Mouse (Mus musculus) heart, embryonic 11.5 days (tissue): ENCODE results near the gene Olfr571. TPM values are rescaled to one million over a fixed set of nuclear protein-coding genes. Genes with fewer than 3 reads are reported as not detected.

Experiments
- ATAC-seq: fragments of 200-750 bp; cut with Nextera tagmentation; replicated peaks from 2 replicates; pipeline ENCODE4 v1.8.0; 2017; ENCODE audit warnings: moderate library complexity; ENCODE audit not compliant: insufficient number of reproducible peaks, low FRiP score, low TSS enrichment
- H3K27ac ChIP-seq: fragments of 300-500 bp; sonication (generic); 2 replicates; pipeline ENCODE4 v1.5.1; 2014; ENCODE audit warnings: mild to moderate bottlenecking, low read depth, low read length
- H3K27me3 ChIP-seq: fragments of 300-500 bp; sonication (generic); 2 replicates; pipeline ENCODE4 v1.6.1; 2014; ENCODE audit warnings: mild to moderate bottlenecking, low read length, mixed read lengths; ENCODE audit not compliant: control insufficient read depth, insufficient read depth
- H3K36me3 ChIP-seq: fragments of 300-500 bp; sonication (generic); 2 replicates; pipeline ENCODE4 v1.6.1; 2014; ENCODE audit warnings: mild to moderate bottlenecking, low read length, moderate library complexity, mixed read lengths; ENCODE audit not compliant: control insufficient read depth, insufficient read depth
- H3K4me1 ChIP-seq: fragments of 300-500 bp; sonication (generic); 2 replicates; pipeline ENCODE4 v1.6.1; 2014; ENCODE audit warnings: low read length; ENCODE audit not compliant: control insufficient read depth, insufficient read depth
- H3K4me2 ChIP-seq: fragments of 300-500 bp; sonication (generic); 2 replicates; pipeline ENCODE4 v1.6.1; 2014; ENCODE audit warnings: mild to moderate bottlenecking, moderate library complexity
- H3K4me3 ChIP-seq: fragments of 300-500 bp; sonication (generic); 2 replicates; pipeline ENCODE4 v1.5.1; 2014; ENCODE audit warnings: low read depth, low read length
- H3K9ac ChIP-seq: fragments of 300-500 bp; sonication (generic); 2 replicates; pipeline ENCODE4 v1.6.1; 2014; ENCODE audit warnings: mild to moderate bottlenecking, low read depth, low read length, moderate library complexity
- H3K9me3 ChIP-seq: fragments of 300-500 bp; sonication (generic); replicated peaks from 2 replicates; pipeline ENCODE4 v1.6.1; 2016; ENCODE audit warnings: low read length; ENCODE audit not compliant: control insufficient read depth
- WGBS: fragments of 180-500 bp; shearing (Covaris S2); extraction: QIAGEN DNeasy Blood & Tissue Kit; methylation state at CpG from one replicate; pipeline ENCODE4 v1.1.7; 2014; ENCODE audit not compliant: insufficient replicate concordance; 5-methylcytosine and 5-hydroxymethylcytosine counted together
- polyA plus RNA-seq: library from polyadenylated mRNA; unstranded; fragments of >200 nt; fragmentation: Nextera tagmentation; extraction: Ambion mirVana; gene quantifications from 2 replicates; pipeline ENCODE4 v1.2.1, GENCODE M21; 2014

Gene Olfr571
- polyA plus RNA-seq, 1 experiment from 2014 or later: not detected

DNA sequence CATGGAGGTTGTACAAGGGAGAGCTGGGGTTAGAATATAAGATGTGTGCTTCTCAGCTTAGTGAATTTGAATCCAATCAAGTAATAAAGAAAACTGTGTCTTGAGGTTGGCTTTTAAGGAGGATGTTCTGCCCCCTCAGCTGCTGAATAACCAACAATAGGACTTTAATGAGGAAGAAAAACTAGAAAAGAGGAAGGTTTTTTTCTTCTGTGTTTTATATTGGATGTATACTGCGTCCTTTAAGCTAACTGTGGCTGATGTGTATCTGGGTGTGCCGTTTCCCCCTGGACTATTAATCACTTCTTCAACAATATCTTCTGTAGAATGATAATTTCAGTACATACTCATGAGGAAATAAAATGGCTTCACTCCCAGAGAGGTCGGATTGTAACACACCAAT is 9.8 kb upstream of the Olfr571 start:
- Histone ChIP-seq H3K9me3 (no peaks in the 10 kb centered on the region), H3K36me3 (no peaks in the 10 kb centered on the region), H3K4me3 (no peak overlapping the region), H3K4me2 (no peak overlapping the region), H3K27me3 (no peaks in the 10 kb centered on the region), H3K27ac (no peak overlapping the region), H3K9ac (no peak overlapping the region), H3K4me1 (no peaks in the 10 kb centered on the region)
- no peak for ATAC-seq
- 66% methylated on average over 3 of the region's 3 CpGs for WGBS

DNA sequence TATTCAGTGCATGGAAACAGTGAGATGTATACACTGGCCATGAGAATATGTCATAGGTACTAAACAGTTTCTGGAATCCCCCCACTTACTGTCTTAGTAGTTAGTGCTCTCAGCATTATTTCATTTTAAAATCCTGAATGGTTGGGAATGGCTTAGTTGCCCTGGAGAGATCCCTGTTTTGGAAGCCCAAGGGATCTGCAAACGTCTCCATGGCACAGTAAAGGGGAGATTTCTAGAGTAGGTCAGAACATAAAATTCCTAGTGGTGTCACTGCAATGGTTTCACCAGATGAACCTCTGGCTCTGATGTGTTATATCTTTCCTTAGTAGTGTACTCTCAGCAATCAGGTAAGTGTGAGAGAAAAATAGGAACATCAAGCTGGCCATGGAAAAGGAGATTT is 6.8 kb upstream of the Olfr571 start, which contains the start of gene Olfr572:
Gene Olfr572 (plus strand): TSS at position 301 of the 400 bp plus-strand sequence.
- Histone ChIP-seq H3K27ac (no peak within 1 kb of the TSS), H3K27me3 (no peaks in the 10 kb centered on the region), H3K4me2 (no peak within 1 kb of the TSS), H3K4me3 (no peak within 1 kb of the TSS), H3K36me3 (no peaks in the 10 kb centered on the region), H3K4me1 (no peaks in the 10 kb centered on the region), H3K9me3 (no peaks in the 10 kb centered on the region), H3K9ac (no peak within 1 kb of the TSS)
- WGBS: 45% methylated on average over 1 of the region's 1 CpGs
- no peak for ATAC-seq

DNA sequence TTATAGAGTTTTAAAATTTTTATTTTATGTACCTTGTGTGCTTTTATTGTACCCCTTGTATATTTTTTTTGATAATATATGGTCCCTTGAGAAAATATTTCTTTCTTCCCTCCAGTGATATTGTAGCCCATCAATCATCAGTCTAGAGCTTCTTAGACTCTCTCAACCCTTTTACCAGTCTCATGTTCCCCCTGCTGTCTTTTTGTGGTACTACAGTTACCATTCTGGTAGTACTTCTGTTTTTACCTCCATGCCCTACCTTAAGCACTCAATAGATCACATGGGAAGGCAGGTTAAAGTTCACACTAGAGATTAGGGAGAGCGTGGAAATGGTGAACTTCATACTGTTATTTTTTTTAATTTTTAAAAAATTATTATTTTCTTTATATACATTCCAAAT is 2.3 kb upstream of the Olfr571 start:
- 0 out of 2 replicates have a peak, but pooled peaks have one; percentile 55 for ATAC-seq
- 0 out of 2 replicates have a peak, but pooled peaks cover 3% of the 10 kb centered on the region for H3K4me1 ChIP-seq
- H3K4me2 ChIP-seq: no peak overlapping the region
- H3K27ac ChIP-seq: no peak overlapping the region
- no peak overlapping the region for H3K4me3 ChIP-seq
- no peaks in the 10 kb centered on the region for H3K9me3 ChIP-seq
- no peak overlapping the region for H3K9ac ChIP-seq
- H3K27me3 ChIP-seq: no peaks in the 10 kb centered on the region
- 13% methylated on average over 1 of the region's 1 CpGs for WGBS
- no peaks in the 10 kb centered on the region for H3K36me3 ChIP-seq

DNA sequence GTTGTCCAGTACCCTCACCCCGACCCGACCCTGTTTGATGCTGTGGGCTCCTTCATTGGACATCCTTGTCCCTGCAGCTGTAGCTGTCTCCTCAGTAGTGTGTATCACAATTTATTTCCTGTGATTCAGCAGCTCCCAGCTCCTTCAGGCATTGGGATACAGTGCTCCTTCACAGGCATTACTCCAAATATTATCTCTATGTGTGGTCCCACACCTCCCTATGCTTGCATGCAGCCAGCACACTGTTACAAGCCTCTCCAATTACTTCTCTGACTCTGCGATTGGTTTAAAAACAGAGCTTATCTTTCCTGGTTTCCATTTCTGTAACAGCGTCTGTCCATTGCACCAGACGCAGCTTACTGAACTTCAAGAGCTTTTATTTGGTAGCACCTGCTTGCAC is 931 bp downstream of the Olfr571 start:
- ATAC-seq: no peak
- no peaks in the 10 kb centered on the region for H3K36me3 ChIP-seq

DNA sequence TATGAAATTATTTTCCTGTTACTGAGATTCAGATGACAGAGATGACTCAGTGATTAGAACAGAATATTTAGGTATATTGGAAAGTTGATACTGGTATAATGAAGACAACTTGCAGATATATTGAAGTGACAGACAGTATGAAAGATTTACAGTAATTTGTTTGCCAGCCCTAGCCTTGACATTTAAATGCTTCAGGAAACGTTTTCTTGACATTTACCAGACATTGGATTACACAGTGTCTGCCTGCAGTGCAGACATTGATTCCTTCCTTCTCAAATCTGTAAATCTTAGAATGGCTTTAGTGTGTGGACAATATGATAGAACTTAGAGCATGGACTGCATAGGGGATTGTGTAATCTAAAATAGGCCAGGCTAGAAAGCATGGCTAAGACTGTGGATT is 2.1 kb downstream of the Olfr571 start:
- no peak for ATAC-seq
- Histone ChIP-seq H3K27me3 (no peaks in the 10 kb centered on the region), H3K9me3 (no peaks in the 10 kb centered on the region), H3K36me3 (no peaks in the 10 kb centered on the region), H3K9ac (no peak overlapping the region), H3K4me1 (0 out of 2 replicates have a peak, but pooled peaks cover 3% of the 10 kb centered on the region), H3K4me2 (no peak overlapping the region), H3K27ac (no peak overlapping the region), H3K4me3 (no peak overlapping the region)
- 23% methylated on average over 1 of the region's 1 CpGs for WGBS

More for the DNA sequence above, 931 bp downstream of the Olfr571 start:
- Histone ChIP-seq H3K4me1 (0 out of 2 replicates have a peak, but pooled peaks cover 3% of the 10 kb centered on the region), H3K4me3 (no peak overlapping the region), H3K9ac (no peak overlapping the region), H3K27ac (no peak overlapping the region), H3K27me3 (no peaks in the 10 kb centered on the region), H3K4me2 (no peak overlapping the region), H3K9me3 (no peaks in the 10 kb centered on the region)
- 45% methylated on average over 5 of the region's 5 CpGs for WGBS

DNA sequence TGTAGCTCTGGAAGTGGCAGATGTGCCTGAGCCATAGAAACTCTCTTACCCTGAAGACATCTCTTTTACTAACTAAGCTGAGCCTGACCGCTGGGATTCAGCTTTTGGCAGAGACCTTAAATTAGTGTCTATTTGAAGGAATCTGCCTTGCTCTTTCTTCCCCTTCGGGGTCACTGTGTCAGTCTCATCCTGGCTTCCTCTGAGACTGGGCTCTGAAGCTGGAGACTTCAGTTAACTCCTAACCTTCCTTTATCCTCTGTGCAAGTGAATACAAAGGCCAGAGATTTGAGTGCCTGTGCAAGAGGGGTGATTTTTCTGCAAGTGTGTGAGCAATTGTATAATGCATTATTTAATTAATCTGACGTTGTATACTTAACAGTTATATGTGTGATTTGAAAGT is 26.6 kb downstream of the Olfr571 start, which contains the start of gene Olfr569:
Gene Olfr569 (minus strand): TSS at position 101 of the 400 bp plus-strand sequence.
- no peaks in the 10 kb centered on the region for H3K4me1 ChIP-seq
- no peak within 1 kb of the TSS for H3K9ac ChIP-seq
- no peaks in the 10 kb centered on the region for H3K9me3 ChIP-seq
- no peaks in the 10 kb centered on the region for H3K36me3 ChIP-seq
- H3K27ac ChIP-seq: no peak within 1 kb of the TSS
- 64% methylated on average over 3 of the region's 3 CpGs for WGBS
- no peak within 1 kb of the TSS for H3K4me3 ChIP-seq
- H3K27me3 ChIP-seq: no peaks in the 10 kb centered on the region
- no peak within 1 kb of the TSS for H3K4me2 ChIP-seq
- no peak for ATAC-seq

DNA sequence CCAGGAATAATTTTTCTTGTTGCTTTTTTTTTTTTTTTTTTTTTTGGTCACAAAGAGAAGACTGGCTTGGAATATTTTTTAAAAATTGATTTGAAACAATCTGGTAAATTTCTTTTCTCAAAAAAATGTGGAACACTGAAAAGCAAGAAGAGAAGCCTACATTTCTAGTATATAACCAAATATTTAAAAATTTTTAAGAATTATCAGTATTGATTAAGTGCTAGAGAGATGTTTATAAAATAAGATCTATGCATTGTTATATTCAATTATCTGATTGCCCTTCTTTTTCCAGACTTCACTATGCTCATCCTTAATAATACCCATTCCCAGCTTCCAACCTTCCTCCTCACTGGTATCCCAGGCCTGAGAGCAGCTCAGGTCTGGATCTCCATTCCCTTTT is 40.5 kb downstream of the Olfr571 start, which contains the start of gene Olfr568:
Gene Olfr568 (plus strand): TSS at position 301 of the 400 bp plus-strand sequence.
- no peak within 1 kb of the TSS for H3K27ac ChIP-seq

DNA sequence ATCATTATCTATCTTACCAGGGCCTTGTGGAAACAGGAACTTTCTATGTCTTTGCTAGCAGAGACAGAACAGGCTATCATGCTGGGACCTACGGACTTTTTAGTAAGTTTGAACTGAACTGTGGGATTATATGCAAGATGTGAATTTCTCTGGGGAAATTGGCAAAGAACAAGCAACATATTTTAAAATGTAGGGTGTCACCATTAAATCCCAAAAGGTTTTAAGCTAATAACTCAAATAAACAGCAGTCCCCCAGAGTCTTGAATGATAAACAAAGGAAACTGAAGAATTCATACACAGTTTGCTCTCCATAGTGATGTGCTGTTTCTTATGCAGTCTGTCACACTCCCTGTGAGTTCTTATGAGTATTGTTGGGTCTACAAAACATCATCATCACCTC is 58.7 kb downstream of the Olfr571 start, which contains the start of gene Olfr566:
Gene Olfr566 (minus strand): TSS at position 101 of the 400 bp plus-strand sequence.
- H3K4me2 ChIP-seq: no peak within 1 kb of the TSS
- no peak within 1 kb of the TSS for H3K27ac ChIP-seq
- ATAC-seq: no peak
- H3K4me3 ChIP-seq: no peak within 1 kb of the TSS
- H3K27me3 ChIP-seq: no peaks in the 10 kb centered on the region
- H3K9me3 ChIP-seq: no peaks in the 10 kb centered on the region
- H3K9ac ChIP-seq: no peak within 1 kb of the TSS
- 73% methylated on average over 1 of the region's 1 CpGs for WGBS
- no peaks in the 10 kb centered on the region for H3K4me1 ChIP-seq
- H3K36me3 ChIP-seq: no peaks in the 10 kb centered on the region

More for the DNA sequence above, 40.5 kb downstream of the Olfr571 start, which contains the start of gene Olfr568:
- H3K9ac ChIP-seq: no peak within 1 kb of the TSS
- H3K36me3 ChIP-seq: no peaks in the 10 kb centered on the region
- ATAC-seq: no peak
- H3K4me1 ChIP-seq: no peaks in the 10 kb centered on the region
- no peak within 1 kb of the TSS for H3K4me3 ChIP-seq
- no peaks in the 10 kb centered on the region for H3K9me3 ChIP-seq
- no peak within 1 kb of the TSS for H3K4me2 ChIP-seq
- no peaks in the 10 kb centered on the region for H3K27me3 ChIP-seq

DNA sequence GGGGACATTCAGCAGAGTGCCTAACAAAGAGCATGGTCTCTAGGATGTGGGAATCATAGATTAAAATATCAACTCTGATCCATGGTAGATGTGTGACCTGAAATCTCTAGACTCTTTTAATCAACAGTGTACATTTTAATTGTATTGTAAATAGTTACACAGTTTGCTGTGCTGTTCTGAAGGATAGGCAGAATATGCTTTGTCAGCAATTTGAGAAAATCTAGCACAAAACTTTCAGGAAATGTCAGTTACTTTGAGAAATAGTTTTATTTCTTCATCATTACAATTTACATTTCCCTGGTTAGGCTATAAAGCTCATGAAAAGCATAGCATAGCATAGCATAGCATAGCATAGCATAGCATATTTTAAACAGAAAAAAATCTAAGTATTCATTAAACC is 61.5 kb downstream of the Olfr571 start:
- no peaks in the 10 kb centered on the region for H3K27me3 ChIP-seq
- H3K36me3 ChIP-seq: no peaks in the 10 kb centered on the region
- H3K4me3 ChIP-seq: no peak overlapping the region
- H3K4me2 ChIP-seq: no peak overlapping the region
- no peak overlapping the region for H3K27ac ChIP-seq
- H3K9ac ChIP-seq: no peak overlapping the region
- no peaks in the 10 kb centered on the region for H3K4me1 ChIP-seq
- no peaks in the 10 kb centered on the region for H3K9me3 ChIP-seq
- ATAC-seq: no peak
